Mouse (Mus musculus) limb, embryonic 11.5 days (tissue): ENCODE results near the gene Tdrd1. TPM values are rescaled to one million over a fixed set of nuclear protein-coding genes. Genes with fewer than 3 reads are reported as not detected.

ENCODE experiments used
- ATAC-seq: fragments of 200-750 bp; cut with Nextera tagmentation; 2 replicates; pipeline ENCODE4 v1.8.0; 2017; ENCODE audit warnings: low read depth; ENCODE audit not compliant: insufficient number of reproducible peaks, low FRiP score, low TSS enrichment
- DNase-seq: peaks from one replicate; pipeline ENCODE4 v3.0.0-alpha.2; 2015; ENCODE audit warnings: low spot score
- H3K27ac ChIP-seq: fragments of 300-500 bp; sonication (generic); replicated peaks from 2 replicates; pipeline ENCODE4 v1.5.1; 2014; ENCODE audit warnings: low read depth, mild to moderate bottlenecking, low read length
- H3K27me3 ChIP-seq: fragments of 300-500 bp; sonication (generic); 2 replicates; pipeline ENCODE4 v1.6.1; 2014; ENCODE audit warnings: mild to moderate bottlenecking, low read length, mixed read lengths; ENCODE audit not compliant: control insufficient read depth, insufficient read depth
- H3K36me3 ChIP-seq: fragments of 300-500 bp; sonication (generic); 2 replicates; pipeline ENCODE4 v1.6.1; 2014; ENCODE audit warnings: mild to moderate bottlenecking, low read length, moderate library complexity, mixed read lengths; ENCODE audit not compliant: control insufficient read depth, insufficient read depth
- H3K4me1 ChIP-seq: fragments of 300-500 bp; sonication (generic); 2 replicates; pipeline ENCODE4 v1.6.1; 2014; ENCODE audit warnings: low read length, mixed read lengths; ENCODE audit not compliant: control insufficient read depth, insufficient read depth
- H3K4me2 ChIP-seq: fragments of 300-500 bp; sonication (generic); 2 replicates; pipeline ENCODE4 v1.6.1; 2014; ENCODE audit warnings: low read depth, mild to moderate bottlenecking, moderate library complexity; ENCODE audit not compliant: severe bottlenecking
- H3K4me3 ChIP-seq: fragments of 300-500 bp; sonication (generic); 2 replicates; pipeline ENCODE4 v1.5.1; 2014; ENCODE audit warnings: low read depth, low read length
- H3K9ac ChIP-seq: fragments of 300-500 bp; sonication (generic); 2 replicates; pipeline ENCODE4 v1.6.1; 2014; ENCODE audit warnings: mild to moderate bottlenecking, low read length
- H3K9me3 ChIP-seq: fragments of 300-500 bp; sonication (generic); 2 replicates; pipeline ENCODE4 v1.6.1; 2016; ENCODE audit warnings: low read length; ENCODE audit not compliant: control insufficient read depth
- WGBS: fragments of 180-500 bp; shearing (Covaris S2); extraction: QIAGEN DNeasy Blood & Tissue Kit; methylation state at CpG from one replicate; pipeline ENCODE4 v1.1.7; 2014; 5-methylcytosine and 5-hydroxymethylcytosine counted together
- polyA plus RNA-seq: library from polyadenylated mRNA; unstranded; fragments of >200 nt; fragmentation: Nextera tagmentation; extraction: Ambion mirVana; gene quantifications from 2 replicates; pipeline ENCODE4 v1.2.1, GENCODE M21; 2014

Tdrd1 gene
- polyA plus RNA-seq, 1 experiment from 2014 or later: 0.63 TPM

DNA sequence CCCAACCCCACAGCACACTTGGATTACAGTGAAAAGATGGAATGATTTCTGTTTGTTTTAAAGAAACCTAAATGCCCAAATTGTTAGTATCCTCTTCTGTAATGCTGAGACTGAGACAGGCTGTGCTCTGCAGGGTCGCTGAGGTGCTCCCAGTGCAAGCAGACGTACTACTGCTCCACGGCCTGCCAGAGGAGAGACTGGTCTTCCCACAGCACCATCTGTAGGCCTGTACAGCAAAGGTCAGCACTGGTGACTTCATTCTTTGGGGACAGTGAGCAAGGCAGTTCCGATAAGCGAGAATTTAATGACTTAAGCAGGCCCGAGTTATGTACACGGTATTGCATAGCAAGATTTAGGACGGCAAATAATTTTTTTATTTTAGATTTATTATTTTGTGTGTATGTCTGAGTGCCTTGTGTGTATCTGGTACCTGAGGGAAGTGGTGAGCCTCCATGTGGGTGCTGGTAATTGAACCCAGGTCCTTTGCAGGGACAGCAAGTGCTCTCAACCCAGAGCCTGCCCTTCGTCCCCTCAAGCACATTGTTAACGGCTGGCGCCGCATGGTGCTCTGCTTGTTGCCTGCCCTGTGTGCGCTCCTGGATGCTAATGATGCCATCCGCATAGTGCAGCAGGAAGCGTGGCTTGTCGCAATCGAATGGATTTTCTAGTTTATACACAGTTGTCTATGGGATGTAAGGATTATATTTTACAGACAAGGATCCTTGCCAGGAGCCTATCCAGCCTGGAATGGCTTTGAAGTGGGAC is 13.1 kb downstream of the Tdrd1 start:
- DNase-seq (peak; percentile 71), ATAC-seq (0 out of 2 replicates have a peak, but pooled peaks have one; percentile 65)

GRCm38 (mm10) chr19:56842974-56843373 is 17.0 kb downstream of the Tdrd1 start:
- Histone ChIP-seq H3K4me1 (peaks cover 3% of the 10 kb centered on the region; the same call in 1 of the 2 replicates), H3K4me2 (no peak overlapping the region), H3K4me3 (no peak overlapping the region), H3K9me3 (no peaks in the 10 kb centered on the region; the same call in 1 of the 2 replicates), H3K27ac (no peak overlapping the region), H3K36me3 (no peaks in the 10 kb centered on the region), H3K9ac (no peak overlapping the region), H3K27me3 (peaks cover 22% of the 10 kb centered on the region; the same call in 1 of the 2 replicates)
- ATAC-seq (no peak), DNase-seq (no peak)
- WGBS: 88% methylated on average over 12 of the region's 12 CpGs

More for the DNA sequence above, 13.1 kb downstream of the Tdrd1 start:
- Histone ChIP-seq H3K4me2 (no peak overlapping the region), H3K4me1 (peaks cover 3% of the 10 kb centered on the region; the same call in 1 of the 2 replicates), H3K27me3 (peaks cover 17% of the 10 kb centered on the region; the same call in 1 of the 2 replicates), H3K9ac (no peak overlapping the region), H3K36me3 (no peaks in the 10 kb centered on the region), H3K9me3 (no peaks in the 10 kb centered on the region), H3K4me3 (no peak overlapping the region), H3K27ac (peak overlapping the region; percentile 37; the same call in 1 of the 2 replicates)
- WGBS: 40% methylated on average over 17 of the region's 17 CpGs

- no peak overlapping the region for H3K9ac ChIP-seq
- no peak for ATAC-seq
- no peaks in the 10 kb centered on the region for H3K27me3 ChIP-seq
These were observed 26.6 kb downstream of the Tdrd1 start for GRCm38 (mm10) chr19:56852590-56852989.

GRCm38 (mm10) chr19:56856455-56856854 is 30.4 kb downstream of the Tdrd1 start:
- Histone ChIP-seq H3K9ac (no peak overlapping the region), H3K4me1 (peaks cover 4% of the 10 kb centered on the region; the same call in 1 of the 2 replicates), H3K27ac (no peak overlapping the region), H3K27me3 (no peaks in the 10 kb centered on the region), H3K4me3 (no peak overlapping the region), H3K4me2 (no peak overlapping the region), H3K9me3 (no peaks in the 10 kb centered on the region), H3K36me3 (no peaks in the 10 kb centered on the region)
- ATAC-seq (no peak), DNase-seq (no peak)
- WGBS: 31% methylated on average over 5 of the region's 5 CpGs

More at GRCm38 (mm10) chr19:56852590-56852989, 26.6 kb downstream of the Tdrd1 start:
- Histone ChIP-seq H3K9me3 (no peaks in the 10 kb centered on the region), H3K4me2 (no peak overlapping the region), H3K36me3 (no peaks in the 10 kb centered on the region), H3K4me1 (peaks cover 4% of the 10 kb centered on the region; the same call in 1 of the 2 replicates), H3K4me3 (no peak overlapping the region), H3K27ac (no peak overlapping the region)
- DNase-seq: no peak

DNA sequence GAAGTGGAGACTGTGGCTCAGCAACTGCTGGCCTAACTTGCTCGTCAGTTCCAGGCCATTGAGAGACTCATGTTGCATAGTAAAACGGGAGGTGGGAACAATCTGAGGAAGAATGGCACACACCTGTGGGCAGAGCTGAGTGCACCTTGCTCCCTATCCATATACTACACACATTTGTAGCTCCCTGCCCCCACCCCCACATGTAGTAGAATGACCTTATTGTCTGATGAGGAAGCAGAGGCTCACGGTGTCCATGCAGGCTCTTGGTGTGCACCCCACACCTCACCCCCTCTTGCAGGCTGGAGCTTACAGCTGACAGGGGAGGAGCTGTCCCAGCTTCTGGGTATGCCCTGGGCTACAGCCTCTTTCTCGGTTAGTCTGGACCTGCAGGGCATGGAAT is 41.7 kb downstream of the Tdrd1 start:
- DNase-seq: no peak
- Histone ChIP-seq H3K4me3 (no peak overlapping the region), H3K27me3 (peaks cover 15% of the 10 kb centered on the region), H3K9me3 (no peaks in the 10 kb centered on the region), H3K36me3 (no peaks in the 10 kb centered on the region), H3K4me1 (no peaks in the 10 kb centered on the region), H3K4me2 (no peak overlapping the region), H3K9ac (no peak overlapping the region), H3K27ac (no peak overlapping the region)
- no peak for ATAC-seq
- WGBS: 68% methylated on average over 4 of the region's 4 CpGs

- ATAC-seq (peak; percentile 44; the same call in 1 of the 2 replicates), DNase-seq (peak; percentile 74)
- Histone ChIP-seq H3K4me2 (peak within 1 kb of the TSS; percentile 95), H3K36me3 (no peaks in the 10 kb centered on the region), H3K27ac (no peak within 1 kb of the TSS), H3K4me1 (peaks cover 9% of the 10 kb centered on the region), H3K9me3 (no peaks in the 10 kb centered on the region), H3K9ac (peak within 1 kb of the TSS; percentile 58), H3K27me3 (peaks cover 47% of the 10 kb centered on the region), H3K4me3 (peak within 1 kb of the TSS; percentile 52)
- 3% methylated on average over 71 of the region's 71 CpGs for WGBS
These were observed 48.0 kb downstream of the Tdrd1 start, which contains the start of gene Vwa2 for GRCm38 (mm10) chr19:56873816-56874600. Vwa2 (plus strand) TSS chr19:56874249.

DNA sequence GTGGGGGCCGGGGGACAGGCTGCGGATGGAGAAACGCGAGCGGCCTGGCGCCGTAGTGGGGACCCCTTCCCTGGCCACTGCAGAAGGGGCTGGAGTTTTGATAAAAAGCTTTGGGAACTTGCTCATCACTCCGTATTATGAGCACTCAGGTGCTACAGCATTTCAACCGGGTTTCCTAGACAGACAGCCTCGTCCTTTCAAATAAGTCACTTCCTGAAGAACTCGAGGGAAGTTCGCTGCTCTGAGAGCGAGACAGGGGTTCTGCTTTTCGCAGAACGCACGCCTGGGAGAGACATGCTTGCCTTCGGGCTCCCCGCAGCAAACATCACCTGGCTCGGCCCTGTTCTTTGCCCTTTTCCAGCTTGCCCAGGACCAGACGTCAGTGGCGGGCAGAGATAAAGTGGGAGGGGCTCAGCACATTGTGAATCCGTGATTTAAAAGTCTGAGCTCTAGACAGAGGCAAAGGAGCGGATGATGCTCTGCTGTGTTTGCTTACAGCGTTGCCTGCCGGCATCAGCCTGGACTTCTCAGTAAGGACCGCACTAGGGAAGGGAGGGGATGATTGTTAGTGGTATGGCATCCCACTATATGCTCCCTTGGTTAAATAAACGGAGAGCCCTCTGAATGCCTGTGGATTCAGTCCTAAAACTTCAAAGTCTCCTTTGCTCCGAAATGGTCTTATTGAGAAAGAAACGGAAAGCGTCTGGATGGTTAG is 48.7 kb downstream of the Tdrd1 start:
- no peak overlapping the region for H3K27ac ChIP-seq
- H3K9me3 ChIP-seq: no peaks in the 10 kb centered on the region
- peaks cover 11% of the 10 kb centered on the region for H3K4me1 ChIP-seq
- no peaks in the 10 kb centered on the region for H3K36me3 ChIP-seq
- no peak for ATAC-seq
- 9% methylated on average over 30 of the region's 30 CpGs for WGBS
- H3K9ac ChIP-seq: peak overlapping the region; percentile 58
- H3K4me2 ChIP-seq: peak overlapping the region; percentile 95
- peak overlapping the region; percentile 52 for H3K4me3 ChIP-seq
- DNase-seq: peak; percentile 55
- H3K27me3 ChIP-seq: peaks cover 47% of the 10 kb centered on the region

- no peak; the same call in 1 of the 2 replicates for ATAC-seq
- Histone ChIP-seq H3K9me3 (no peaks in the 10 kb centered on the region), H3K4me1 (peaks cover 14% of the 10 kb centered on the region), H3K9ac (no peak overlapping the region), H3K4me3 (no peak overlapping the region), H3K27me3 (peaks cover 43% of the 10 kb centered on the region), H3K4me2 (no peak overlapping the region), H3K36me3 (no peaks in the 10 kb centered on the region), H3K27ac (no peak overlapping the region)
- DNase-seq: no peak
- WGBS: 78% methylated on average over 6 of the region's 6 CpGs
These were observed 51.4 kb downstream of the Tdrd1 start for GRCm38 (mm10) chr19:56877364-56877763.
